Mouse (Mus musculus): ENCODE measurements around the gene Snai1. TPM values are rescaled to one million over a fixed set of nuclear protein-coding genes. Genes with fewer than 3 reads are reported as not detected.

The Snai1 gene
- polyA plus RNA-seq, 1 experiment from 2014 or later: 4.4 TPM

- H3K9ac ChIP-seq (replicated peaks; ENCODE audit: low read depth, low read length): no peak overlapping the region
- H3K4me3 ChIP-seq (replicated peaks; ENCODE audit: low read length): no peak overlapping the region
- H3K36me3 ChIP-seq (ENCODE audit: control insufficient read depth, insufficient read depth): peaks cover 53% of the 10 kb centered on the region
- no peaks in the 10 kb centered on the region for H3K9me3 ChIP-seq (ENCODE audit: control insufficient read depth, low read length)
- WGBS: 96% methylated on average over 4 of the region's 4 CpGs
- no peak overlapping the region for H3K4me2 ChIP-seq (ENCODE audit: low read length)
- no peaks in the 10 kb centered on the region for H3K27me3 ChIP-seq (replicated peaks; ENCODE audit: control insufficient read depth, insufficient read depth, low read length)
- no peaks in the 10 kb centered on the region for H3K4me1 ChIP-seq (replicated peaks; ENCODE audit: control insufficient read depth, insufficient read depth, low read length)
- no peak for ATAC-seq
- no peak overlapping the region for H3K27ac ChIP-seq (ENCODE audit: low read length)
Observed at GRCm38 (mm10) chr2:167514641-167515040, 23.4 kb upstream of the Snai1 start.

DNA sequence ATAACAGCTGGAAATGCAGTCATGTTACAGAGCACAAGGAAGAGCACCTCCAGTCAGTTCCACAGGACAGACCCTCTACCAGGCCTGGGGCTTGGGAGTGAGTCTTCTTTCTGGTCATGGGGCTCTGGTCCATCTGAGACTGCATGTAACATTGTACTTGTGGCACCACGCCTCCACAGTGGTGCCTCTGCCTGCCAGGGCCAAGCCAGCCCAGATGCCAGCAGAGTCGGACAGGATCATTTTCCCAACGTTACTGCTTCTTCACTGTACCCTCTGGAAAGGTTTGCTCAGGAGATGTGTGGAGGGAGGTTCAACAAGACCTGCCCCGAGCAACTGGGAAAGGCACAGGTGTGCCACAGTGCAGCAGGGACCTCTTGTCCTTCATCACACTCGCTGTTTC lies 22.3 kb upstream of the Snai1 start:
- no peak for ATAC-seq
- no peak overlapping the region for H3K27ac ChIP-seq (ENCODE audit: low read length)
- no peaks in the 10 kb centered on the region for H3K9me3 ChIP-seq (ENCODE audit: control insufficient read depth, low read length)
- H3K9ac ChIP-seq (replicated peaks; ENCODE audit: low read depth, low read length): no peak overlapping the region
- 94% methylated on average over 5 of the region's 5 CpGs for WGBS
- no peak overlapping the region for H3K4me3 ChIP-seq (replicated peaks; ENCODE audit: low read length)
- H3K4me2 ChIP-seq (ENCODE audit: low read length): no peak overlapping the region
- H3K36me3 ChIP-seq (ENCODE audit: control insufficient read depth, insufficient read depth): peaks cover 53% of the 10 kb centered on the region
- H3K4me1 ChIP-seq (replicated peaks; ENCODE audit: control insufficient read depth, insufficient read depth, low read length): no peaks in the 10 kb centered on the region
- H3K27me3 ChIP-seq (replicated peaks; ENCODE audit: control insufficient read depth, insufficient read depth, low read length): no peaks in the 10 kb centered on the region

DNA sequence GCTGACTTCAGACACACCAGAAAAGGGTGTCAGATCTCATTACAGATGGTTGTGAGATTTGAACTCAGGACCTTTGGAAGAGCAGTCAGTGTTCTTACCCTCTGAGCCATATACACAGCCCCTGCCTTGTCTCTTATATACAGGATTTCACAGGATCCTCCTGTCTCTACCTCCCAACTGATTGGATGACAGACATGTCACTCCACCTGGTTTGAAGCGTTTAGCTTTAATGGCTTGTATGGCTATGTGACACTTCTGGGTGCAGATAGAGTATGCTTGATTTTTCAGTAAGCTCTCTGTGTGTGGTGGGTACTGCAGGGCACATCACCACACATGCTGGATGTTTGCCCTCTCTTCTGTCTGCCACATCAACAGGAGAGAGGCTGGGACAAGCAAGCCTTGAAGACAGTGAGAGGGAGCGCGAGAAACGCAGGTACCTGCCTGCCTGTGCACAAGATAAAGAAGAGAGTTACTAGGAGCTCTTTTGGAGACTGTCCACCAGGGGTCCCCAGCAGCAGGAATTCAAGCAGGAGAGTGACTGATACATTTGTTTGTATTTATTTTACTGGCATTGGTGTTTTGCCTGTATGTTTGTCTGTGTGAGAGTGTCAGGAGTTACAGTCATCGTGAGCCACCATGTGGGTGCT lies 18.3 kb upstream of the Snai1 start:
- no peak overlapping the region for H3K4me3 ChIP-seq (replicated peaks; ENCODE audit: low read length)
- no peak overlapping the region for H3K4me2 ChIP-seq (ENCODE audit: low read length)
- H3K9me3 ChIP-seq (ENCODE audit: control insufficient read depth, low read length): no peaks in the 10 kb centered on the region
- ATAC-seq: no peak
- H3K27me3 ChIP-seq (replicated peaks; ENCODE audit: control insufficient read depth, insufficient read depth, low read length): no peaks in the 10 kb centered on the region
- WGBS: 81% methylated on average over 5 of the region's 5 CpGs
- H3K27ac ChIP-seq (ENCODE audit: low read length): no peak overlapping the region
- H3K36me3 ChIP-seq (ENCODE audit: control insufficient read depth, insufficient read depth): peaks cover 21% of the 10 kb centered on the region
- H3K9ac ChIP-seq (replicated peaks; ENCODE audit: low read depth, low read length): no peak overlapping the region
- no peaks in the 10 kb centered on the region for H3K4me1 ChIP-seq (replicated peaks; ENCODE audit: control insufficient read depth, insufficient read depth, low read length)

DNA sequence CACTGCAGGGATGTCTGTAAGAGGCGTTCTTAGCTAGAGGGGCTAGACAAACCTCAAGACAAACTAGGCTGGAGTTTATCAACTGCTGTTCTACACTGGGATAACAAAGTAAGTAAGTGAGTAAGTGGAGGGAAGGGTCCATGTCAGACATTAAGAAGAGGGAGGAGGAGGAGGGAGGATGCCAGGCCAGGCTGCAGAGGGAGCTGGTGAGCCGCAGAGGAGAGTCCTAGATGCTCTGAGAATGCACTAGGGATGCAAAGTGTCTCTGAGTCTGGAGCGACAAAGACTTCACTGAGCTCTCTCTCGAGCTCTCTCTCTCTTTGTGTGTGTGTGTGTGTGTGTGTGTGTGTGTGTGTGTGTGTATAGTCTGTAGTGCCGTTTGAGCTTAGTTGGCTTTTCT lies 9.7 kb upstream of the Snai1 start:
- WGBS: 5% methylated on average over 5 of the region's 5 CpGs
- no peak overlapping the region for H3K4me2 ChIP-seq (ENCODE audit: low read length)
- no peaks in the 10 kb centered on the region for H3K27me3 ChIP-seq (replicated peaks; ENCODE audit: control insufficient read depth, insufficient read depth, low read length)
- H3K36me3 ChIP-seq (ENCODE audit: control insufficient read depth, insufficient read depth): no peaks in the 10 kb centered on the region
- no peak overlapping the region for H3K4me3 ChIP-seq (replicated peaks; ENCODE audit: low read length)
- H3K9me3 ChIP-seq (ENCODE audit: control insufficient read depth, low read length): no peaks in the 10 kb centered on the region
- H3K27ac ChIP-seq (ENCODE audit: low read length): no peak overlapping the region
- ATAC-seq: no peak
- H3K9ac ChIP-seq (replicated peaks; ENCODE audit: low read depth, low read length): no peak overlapping the region
- H3K4me1 ChIP-seq (replicated peaks; ENCODE audit: control insufficient read depth, insufficient read depth, low read length): no peaks in the 10 kb centered on the region

- no peak overlapping the region for H3K4me3 ChIP-seq (replicated peaks; ENCODE audit: low read length)
- H3K9me3 ChIP-seq (ENCODE audit: control insufficient read depth, low read length): no peaks in the 10 kb centered on the region
- 35% methylated on average over 5 of the region's 5 CpGs for WGBS
- no peak overlapping the region for H3K9ac ChIP-seq (replicated peaks; ENCODE audit: low read depth, low read length)
- H3K27me3 ChIP-seq (replicated peaks; ENCODE audit: control insufficient read depth, insufficient read depth, low read length): no peaks in the 10 kb centered on the region; the same call in 1 of the 2 replicates
- H3K4me2 ChIP-seq (ENCODE audit: low read length): no peak overlapping the region
- ATAC-seq: no peak
- no peak overlapping the region for H3K27ac ChIP-seq (ENCODE audit: low read length)
- H3K4me1 ChIP-seq (replicated peaks; ENCODE audit: control insufficient read depth, insufficient read depth, low read length): no peaks in the 10 kb centered on the region
- H3K36me3 ChIP-seq (ENCODE audit: control insufficient read depth, insufficient read depth): no peaks in the 10 kb centered on the region
Observed at GRCm38 (mm10) chr2:167529935-167530513, 8.0 kb upstream of the Snai1 start.

GRCm38 (mm10) chr2:167530536-167530935 lies 7.5 kb upstream of the Snai1 start:
- WGBS: 79% methylated on average over 4 of the region's 4 CpGs
- ATAC-seq: no peak

GRCm38 (mm10) chr2:167532131-167532530 lies 5.9 kb upstream of the Snai1 start:
- Histone ChIP-seq H3K9me3 (ENCODE audit: control insufficient read depth, low read length) (no peaks in the 10 kb centered on the region), H3K27ac (ENCODE audit: low read length) (no peak overlapping the region), H3K9ac (replicated peaks; ENCODE audit: low read depth, low read length) (no peak overlapping the region), H3K4me2 (ENCODE audit: low read length) (no peak overlapping the region), H3K36me3 (ENCODE audit: control insufficient read depth, insufficient read depth) (no peaks in the 10 kb centered on the region), H3K4me1 (replicated peaks; ENCODE audit: control insufficient read depth, insufficient read depth, low read length) (peaks cover under 1% of the 10 kb centered on the region; the same call in 1 of the 2 replicates), H3K27me3 (replicated peaks; ENCODE audit: control insufficient read depth, insufficient read depth, low read length) (peaks cover 10% of the 10 kb centered on the region), H3K4me3 (replicated peaks; ENCODE audit: low read length) (no peak overlapping the region)
- ATAC-seq: no peak
- 21% methylated on average over 13 of the region's 13 CpGs for WGBS

More at GRCm38 (mm10) chr2:167530536-167530935, 7.5 kb upstream of the Snai1 start:
- no peaks in the 10 kb centered on the region for H3K36me3 ChIP-seq (ENCODE audit: control insufficient read depth, insufficient read depth)
- H3K4me3 ChIP-seq (replicated peaks; ENCODE audit: low read length): no peak overlapping the region
- H3K9ac ChIP-seq (replicated peaks; ENCODE audit: low read depth, low read length): no peak overlapping the region
- no peaks in the 10 kb centered on the region; the same call in 1 of the 2 replicates for H3K27me3 ChIP-seq (replicated peaks; ENCODE audit: control insufficient read depth, insufficient read depth, low read length)
- no peaks in the 10 kb centered on the region for H3K9me3 ChIP-seq (ENCODE audit: control insufficient read depth, low read length)
- no peak overlapping the region for H3K4me2 ChIP-seq (ENCODE audit: low read length)
- no peaks in the 10 kb centered on the region for H3K4me1 ChIP-seq (replicated peaks; ENCODE audit: control insufficient read depth, insufficient read depth, low read length)
- H3K27ac ChIP-seq (ENCODE audit: low read length): no peak overlapping the region

DNA sequence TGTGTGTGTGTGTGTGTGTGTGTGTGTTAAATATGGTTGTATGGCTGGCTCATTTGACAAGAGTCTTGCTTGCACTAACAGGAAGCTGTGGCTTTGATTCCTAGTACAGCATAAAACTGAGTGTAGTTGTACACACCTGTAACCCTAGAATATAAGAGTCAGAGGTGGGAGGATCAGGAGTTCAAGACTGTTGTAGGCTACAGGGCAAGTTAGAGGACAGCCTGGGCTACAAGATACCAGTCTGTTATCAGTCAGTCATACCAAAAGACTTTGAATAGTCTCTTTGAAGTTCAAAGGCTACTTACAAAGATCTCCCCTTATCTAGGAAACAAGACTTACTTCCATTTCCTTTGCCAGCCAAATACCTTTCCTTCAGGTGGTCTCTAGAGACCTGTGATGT lies 4.1 kb upstream of the Snai1 start:
- Histone ChIP-seq H3K4me2 (ENCODE audit: low read length) (no peak overlapping the region), H3K9me3 (ENCODE audit: control insufficient read depth, low read length) (no peaks in the 10 kb centered on the region), H3K9ac (replicated peaks; ENCODE audit: low read depth, low read length) (no peak overlapping the region), H3K27me3 (replicated peaks; ENCODE audit: control insufficient read depth, insufficient read depth, low read length) (peaks cover 23% of the 10 kb centered on the region), H3K36me3 (ENCODE audit: control insufficient read depth, insufficient read depth) (no peaks in the 10 kb centered on the region), H3K4me3 (replicated peaks; ENCODE audit: low read length) (no peak overlapping the region), H3K27ac (ENCODE audit: low read length) (no peak overlapping the region), H3K4me1 (replicated peaks; ENCODE audit: control insufficient read depth, insufficient read depth, low read length) (peaks cover 12% of the 10 kb centered on the region)
- ATAC-seq: no peak

DNA sequence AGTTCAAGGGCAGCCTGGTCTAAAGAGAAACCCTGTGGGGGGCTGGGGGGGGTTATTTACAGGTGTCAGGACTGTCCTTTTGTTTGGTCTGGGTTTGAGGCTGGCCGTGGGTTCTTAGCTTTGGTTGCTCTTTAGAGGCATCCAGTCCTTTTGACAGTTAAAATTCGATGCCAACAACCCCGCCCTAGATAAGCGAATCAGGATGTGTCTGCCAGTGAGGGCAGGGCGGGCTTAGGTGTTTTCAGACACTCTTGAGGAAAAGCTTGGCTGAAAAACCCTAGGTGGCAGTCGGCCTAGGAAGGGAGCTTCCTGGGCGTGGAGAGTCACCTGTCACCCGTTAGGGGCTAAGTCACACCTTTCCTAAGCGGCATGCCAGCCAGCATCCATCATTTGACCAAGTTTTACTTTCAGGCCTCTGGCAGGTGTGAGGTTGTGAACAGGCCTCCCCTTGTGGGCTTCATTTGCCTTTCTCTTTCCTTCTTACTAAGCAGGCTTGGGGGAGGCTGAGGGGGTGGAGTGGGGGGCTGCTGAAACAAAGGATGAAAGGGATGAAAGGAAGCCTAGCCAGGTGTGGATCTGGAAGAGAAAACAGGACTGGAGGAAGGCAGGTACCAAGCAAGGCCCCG lies 1.6 kb upstream of the Snai1 start:
- H3K27me3 ChIP-seq (replicated peaks; ENCODE audit: control insufficient read depth, insufficient read depth, low read length): peaks cover 36% of the 10 kb centered on the region
- no peak overlapping the region for H3K27ac ChIP-seq (ENCODE audit: low read length)
- H3K36me3 ChIP-seq (ENCODE audit: control insufficient read depth, insufficient read depth): no peaks in the 10 kb centered on the region
- ATAC-seq: no peak
- no peak overlapping the region for H3K9ac ChIP-seq (replicated peaks; ENCODE audit: low read depth, low read length)
- WGBS: 47% methylated on average over 10 of the region's 10 CpGs
- no peak overlapping the region for H3K4me3 ChIP-seq (replicated peaks; ENCODE audit: low read length)
- H3K4me2 ChIP-seq (ENCODE audit: low read length): no peak overlapping the region
- H3K4me1 ChIP-seq (replicated peaks; ENCODE audit: control insufficient read depth, insufficient read depth, low read length): peaks cover 12% of the 10 kb centered on the region
- no peaks in the 10 kb centered on the region for H3K9me3 ChIP-seq (ENCODE audit: control insufficient read depth, low read length)
